Mouse (Mus musculus) CH12.LX (cell line): ENCODE data around the gene Samd4b. TPM values are rescaled to one million over a fixed set of nuclear protein-coding genes. Genes with fewer than 3 reads are reported as not detected.

Experiments
- DNase-seq: peaks from one replicate; pipeline ENCODE4 v3.0.0-alpha.2; 2013; ENCODE audit errors: extremely low read depth
- H3K27ac ChIP-seq: 2 replicates; pipeline ENCODE4 v1.5.1; 2012; ENCODE audit warnings: low read depth, mild to moderate bottlenecking, control low read depth, moderate library complexity; ENCODE audit not compliant: insufficient read depth
- H3K27me3 ChIP-seq: replicated peaks from 2 replicates; pipeline ENCODE3; 2012; ENCODE audit warnings: inconsistent platforms
- H3K36me3 ChIP-seq, 2 experiments: replicated peaks in 1 of 2; 2 replicates each; pipeline versions ENCODE3 to v1.6.1; 2012; ENCODE audit warnings: inconsistent platforms in 1 of 2, low read length in 1 of 2, mild to moderate bottlenecking in 1 of 2, mixed read lengths in 1 of 2, moderate library complexity in 1 of 2; ENCODE audit not compliant: control insufficient read depth in 1 of 2, insufficient read depth in 1 of 2
- H3K4me1 ChIP-seq, 2 experiments: 2 replicates each; pipeline ENCODE4 v1.6.1; 2012; ENCODE audit warnings: inconsistent platforms in 1 of 2, moderate library complexity in 1 of 2; ENCODE audit not compliant: insufficient read depth in 2 of 2, control insufficient read depth in 1 of 2
- H3K4me2 ChIP-seq: 2 replicates; pipeline ENCODE4 v1.6.1; 2012; ENCODE audit warnings: low read depth, mild to moderate bottlenecking, control low read depth; ENCODE audit not compliant: poor library complexity, insufficient read depth, severe bottlenecking
- H3K4me3 ChIP-seq, 3 experiments: fragments of 150-350 bp in 1 of 3; sonication (generic) in 1 of 3; replicated peaks in 1 of 3; 2 replicates each; pipeline versions ENCODE3 to v1.5.1; 2011 to 2012; ENCODE audit warnings: low read depth in 2 of 3, low read length in 2 of 3, mild to moderate bottlenecking in 2 of 3, moderate library complexity in 2 of 3, control low read depth in 1 of 3, improper control_type of control experiment in 1 of 3, inconsistent platforms in 1 of 3, mixed read lengths in 1 of 3; ENCODE audit not compliant: poor library complexity in 1 of 3
- H3K79me2 ChIP-seq: replicated peaks from 2 replicates; pipeline ENCODE4 v1.6.1; 2012; ENCODE audit warnings: mild to moderate bottlenecking, moderate library complexity; ENCODE audit not compliant: control insufficient read depth, poor library complexity, insufficient read depth, severe bottlenecking; ENCODE audit errors: extremely low read depth
- H3K9ac ChIP-seq: 2 replicates; pipeline ENCODE4 v1.6.1; 2012; ENCODE audit warnings: low read depth, mild to moderate bottlenecking, control low read depth, moderate library complexity; ENCODE audit not compliant: insufficient read depth
- H3K9me3 ChIP-seq: replicated peaks from 2 replicates; pipeline ENCODE3; 2012; ENCODE audit warnings: low read length, inconsistent platforms, mixed read lengths
- BHLHE40 ChIP-seq: IDR thresholded peaks from 2 replicates; pipeline ENCODE4 v1.6.1; 2011; ENCODE audit warnings: mild to moderate bottlenecking, low read depth, low read length, improper control_type of control experiment
- CHD1 ChIP-seq: IDR thresholded peaks from 2 replicates; pipeline ENCODE4 v1.6.1; 2012; ENCODE audit warnings: low read depth, low read length, improper control_type of control experiment, inconsistent platforms
- CHD2 ChIP-seq: IDR thresholded peaks from 2 replicates; pipeline ENCODE4 v1.6.1; 2011; ENCODE audit warnings: low read length, improper control_type of control experiment
- CTCF ChIP-seq, 2 experiments: IDR thresholded peaks in 1 of 2; conservative IDR thresholded peaks in 1 of 2; 2 replicates each; pipeline ENCODE4 v1.5.1; 2011 to 2012; ENCODE audit warnings: low read depth in 2 of 2, low read length in 2 of 2, improper control_type of control experiment in 1 of 2, inconsistent platforms in 1 of 2, mild to moderate bottlenecking in 1 of 2, moderate library complexity in 1 of 2
- E2F4 ChIP-seq: IDR thresholded peaks from 2 replicates; pipeline ENCODE4 v1.6.1; 2011; ENCODE audit warnings: low read depth, low read length, improper control_type of control experiment; ENCODE audit not compliant: insufficient replicate concordance
- ELF1 ChIP-seq: IDR thresholded peaks from 2 replicates; pipeline ENCODE4 v1.6.1; 2014; ENCODE audit warnings: low read depth, mild to moderate bottlenecking, inconsistent platforms, low read length, improper control_type of control experiment
- EP300 ChIP-seq: IDR thresholded peaks from 2 replicates; pipeline ENCODE4 v1.6.1; 2011; ENCODE audit warnings: low read length, improper control_type of control experiment
- ETS1 ChIP-seq: conservative IDR thresholded peaks from 2 replicates; pipeline ENCODE4 v1.6.1; 2012; ENCODE audit warnings: low read depth, mild to moderate bottlenecking, inconsistent platforms, low read length, improper control_type of control experiment, moderate library complexity
- GABPA ChIP-seq: IDR thresholded peaks from 2 replicates; pipeline ENCODE4 v1.6.1; 2012; ENCODE audit warnings: low read depth, low read length, improper control_type of control experiment, inconsistent platforms; ENCODE audit not compliant: insufficient replicate concordance
- HCFC1 ChIP-seq: IDR thresholded peaks from 2 replicates; pipeline ENCODE4 v1.6.1; 2012; ENCODE audit warnings: low read depth, mild to moderate bottlenecking, inconsistent platforms, low read length, improper control_type of control experiment
- IRF4 ChIP-seq: IDR thresholded peaks from 2 replicates; pipeline ENCODE4 v1.6.1; 2014; ENCODE audit warnings: low read depth, mild to moderate bottlenecking, inconsistent platforms, low read length, improper control_type of control experiment
- JUN ChIP-seq: IDR thresholded peaks from 2 replicates; pipeline ENCODE4 v1.6.1; 2011; ENCODE audit warnings: low read depth, mild to moderate bottlenecking, low read length, improper control_type of control experiment, moderate library complexity; ENCODE audit not compliant: insufficient read depth
- JUND ChIP-seq: conservative IDR thresholded peaks from 2 replicates; pipeline ENCODE4 v1.6.1; 2011; ENCODE audit warnings: low read depth, low read length, improper control_type of control experiment
- KAT2A ChIP-seq: IDR thresholded peaks from 2 replicates; pipeline ENCODE4 v1.6.1; 2012; ENCODE audit warnings: low read length, improper control_type of control experiment, inconsistent platforms; ENCODE audit not compliant: insufficient replicate concordance
- MAFK ChIP-seq: IDR thresholded peaks from 2 replicates; pipeline ENCODE4 v1.6.1; 2011; ENCODE audit warnings: low read length, improper control_type of control experiment; ENCODE audit not compliant: insufficient replicate concordance
- MAX ChIP-seq: IDR thresholded peaks from 2 replicates; pipeline ENCODE4 v1.6.1; 2011; ENCODE audit warnings: low read length, improper control_type of control experiment
- MYC ChIP-seq: IDR thresholded peaks from 2 replicates; pipeline ENCODE4 v1.6.1; 2011; ENCODE audit warnings: low read depth, mild to moderate bottlenecking, improper control_type of control experiment, low read length
- NELFE ChIP-seq: IDR thresholded peaks from 2 replicates; pipeline ENCODE4 v1.6.1; 2011; ENCODE audit warnings: low read depth, low read length, improper control_type of control experiment
- PAX5 ChIP-seq: IDR thresholded peaks from 2 replicates; pipeline ENCODE4 v1.6.1; 2012; ENCODE audit warnings: low read length, inconsistent platforms, mixed read lengths
- POLR2A ChIP-seq: IDR thresholded peaks from 2 replicates; pipeline ENCODE4 v1.6.1; 2011; ENCODE audit warnings: low read depth, mild to moderate bottlenecking, improper control_type of control experiment, low read length
- POLR2AphosphoS2 ChIP-seq: IDR thresholded peaks from 2 replicates; pipeline ENCODE4 v1.6.1; 2011; ENCODE audit warnings: low read depth, low read length, improper control_type of control experiment
- RCOR1 ChIP-seq: conservative IDR thresholded peaks from 2 replicates; pipeline ENCODE4 v1.6.1; 2012; ENCODE audit warnings: low read depth, mild to moderate bottlenecking, inconsistent platforms, low read length, improper control_type of control experiment
- SIN3A ChIP-seq: IDR thresholded peaks from 2 replicates; pipeline ENCODE4 v1.6.1; 2012; ENCODE audit warnings: low read length, improper control_type of control experiment, inconsistent platforms
- TBP ChIP-seq: conservative IDR thresholded peaks from 2 replicates; pipeline ENCODE4 v1.6.1; 2011; ENCODE audit warnings: low read depth, low read length, improper control_type of control experiment
- TCF12 ChIP-seq: IDR thresholded peaks from 2 replicates; pipeline ENCODE4 v1.6.1; 2014; ENCODE audit warnings: low read depth, mild to moderate bottlenecking, inconsistent platforms, low read length, improper control_type of control experiment
- USF2 ChIP-seq: conservative IDR thresholded peaks from 2 replicates; pipeline ENCODE4 v1.6.1; 2011; ENCODE audit warnings: low read depth, low read length, improper control_type of control experiment
- ZC3H11A ChIP-seq: IDR thresholded peaks from 2 replicates; pipeline ENCODE4 v1.6.1; 2012; ENCODE audit warnings: low read depth, mild to moderate bottlenecking, inconsistent platforms, low read length, improper control_type of control experiment
- ZKSCAN1 ChIP-seq: IDR thresholded peaks from 2 replicates; pipeline ENCODE4 v1.6.1; 2012; ENCODE audit warnings: low read depth, inconsistent platforms, low read length, improper control_type of control experiment, borderline replicate concordance
- ZMIZ1 ChIP-seq: IDR thresholded peaks from 2 replicates; pipeline ENCODE4 v1.6.1; 2012; ENCODE audit warnings: low read depth, mild to moderate bottlenecking, inconsistent platforms, low read length, improper control_type of control experiment
- dilution Hi-C: fragments of 300-500 bp; cut with MboI; formaldehyde crosslinking; loops from 2 replicates; pipeline ENCODE4 v1.14.3; 2020; ENCODE audit warnings: low sequenced_read_pairs; ENCODE audit not compliant: extremely low pct_unique_long_range_greater_than_20kb, extremely low pct_ligation_motif_present
- in situ Hi-C: fragments of 300-500 bp; cut with MboI; formaldehyde crosslinking; loops from 3 replicates; pipeline ENCODE4 v1.14.3; 2019; ENCODE audit warnings: low sequenced_read_pairs, low pct_ligation_motif_present, low pct_unique_long_range_greater_than_20kb, mixed read lengths
- polyA plus RNA-seq: library from polyadenylated mRNA; unstranded; fragments of >175 nt; gene quantifications from 2 replicates; pipeline ENCODE4 v1.2.1, GENCODE M21; 2012; ENCODE audit warnings: low read depth; ENCODE audit not compliant: insufficient read length
- total RNA-seq, 2 experiments: library from RNA; depleted of rRNA; stranded (reverse); fragments of 300-350 nt in 1 of 2; fragments of >200 nt in 1 of 2; gene quantifications; 2 replicates each; pipeline ENCODE4 v1.2.3; 2012 to 2014

Gene Samd4b
- total and polyA plus RNA-seq, 3 experiments: 3.7 to 24.6 (median 10.0) TPM

DNA sequence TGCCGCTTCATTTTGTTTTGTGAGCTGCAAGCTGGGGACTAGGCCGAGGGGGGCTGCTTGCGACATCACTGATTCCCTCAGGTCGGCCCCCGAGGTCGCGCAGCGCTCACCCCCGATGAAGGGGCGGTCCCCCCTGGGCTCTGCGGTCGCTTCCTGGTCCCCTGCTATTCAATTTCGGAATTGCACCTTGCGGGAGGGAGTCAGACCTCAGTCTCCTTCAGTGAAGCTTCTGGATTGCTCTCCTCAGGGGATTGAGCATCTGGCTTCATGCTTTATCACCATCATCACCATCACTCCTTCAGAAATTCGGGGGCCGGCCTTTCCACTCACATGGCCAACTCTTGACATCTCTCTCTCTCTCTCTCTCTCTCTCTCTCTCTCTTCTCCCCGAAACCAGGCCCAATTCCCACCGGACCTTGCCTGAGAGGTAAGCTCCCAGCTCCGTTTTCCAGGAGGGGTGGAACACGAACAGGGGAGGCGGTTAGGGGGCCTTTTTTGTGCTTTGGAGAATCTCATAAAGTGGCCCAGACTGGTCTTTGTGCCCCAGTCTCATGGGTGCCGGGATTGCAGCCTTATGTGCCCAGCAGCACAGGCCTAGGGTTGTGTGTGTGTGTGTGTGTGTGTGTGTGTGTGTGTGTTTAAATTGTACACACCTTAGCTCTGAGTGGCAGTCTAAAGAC, 204.5 kb downstream of the Samd4b start:
- Histone ChIP-seq H3K4me2 (peak overlapping the region; percentile 80), H3K79me2 (peaks cover 22% of the 10 kb centered on the region), H3K36me3 (peaks cover 47 to 62% of the 10 kb centered on the region in 2 experiments), H3K27ac (peak overlapping the region; percentile 19; the same call in 1 of the 2 replicates), H3K9ac (peak overlapping the region; percentile 73)
- no peak for DNase-seq
- dilution Hi-C loops: no loop called here
- TF ChIP-seq MAFK (no peak), HCFC1 (no peak), ELF1 (no peak), MAX (no peak), CTCF (conservative IDR thresholded peaks at IDR 0.05 in 1 of 2, IDR thresholded peaks at IDR 0.05 in 1 of 2; ENCODE audit: low read depth in 2 of 2, low read length in 2 of 2) (no peak), ZC3H11A (no peak), CHD1 (no peak), USF2 (no peak), ZMIZ1 (no peak), CHD2 (no peak), RCOR1 (no peak)
- TF ChIP-seq, all 38 proteins: peak for 0
- peaks cover 0 to 11% of the 10 kb centered on the region in 2 experiments; a peak in 2 of 4 replicates for H3K4me1 ChIP-seq
- H3K27me3 ChIP-seq: no peaks in the 10 kb centered on the region
- in situ Hi-C loops: no loop called here
- no peaks in the 10 kb centered on the region for H3K9me3 ChIP-seq
- H3K4me3 ChIP-seq: peak overlapping the region; percentile 84 to 92 (median 84)

DNA sequence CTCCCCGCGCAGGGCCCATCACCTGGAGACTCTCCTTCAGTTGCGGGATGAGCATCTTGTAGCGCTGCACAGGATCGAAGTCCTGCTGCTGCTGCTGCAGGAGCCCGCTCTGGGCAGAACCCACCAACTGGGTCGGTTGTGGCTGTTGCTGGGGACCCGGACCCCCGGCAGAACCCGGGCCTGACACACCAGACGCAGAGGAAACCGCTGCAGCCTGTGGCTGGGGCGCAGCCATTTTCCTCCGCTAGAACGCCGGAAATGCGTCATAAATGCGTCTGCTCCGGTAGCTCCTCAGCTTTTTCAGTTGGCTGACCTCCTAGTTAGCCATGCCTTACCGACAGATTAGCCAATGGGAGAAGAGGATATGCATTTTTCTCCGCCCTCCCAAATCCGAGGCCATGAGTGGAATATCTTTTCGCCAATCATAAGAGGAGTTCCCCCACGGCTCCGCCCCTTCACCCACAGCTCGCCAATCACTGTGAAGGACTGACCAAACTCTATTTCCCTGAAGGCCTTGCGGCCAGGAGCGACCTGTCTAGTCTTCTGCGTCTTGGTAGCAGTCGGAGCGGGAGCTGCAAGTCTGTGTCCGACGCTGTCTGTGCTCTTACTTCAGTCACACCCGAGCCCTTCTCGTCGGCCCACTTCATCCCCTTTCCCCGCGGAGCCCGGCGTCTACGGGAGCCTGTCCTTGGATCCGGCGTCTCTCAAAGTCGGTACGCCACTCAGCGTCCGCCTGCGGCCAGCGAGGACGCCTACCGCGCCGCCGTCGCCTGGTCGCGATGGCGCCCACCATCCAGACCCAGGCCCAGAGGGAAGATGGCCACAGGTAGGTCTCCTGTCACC, 205.3 kb downstream of the Samd4b start, which contains the start of the genes Med29 and Paf1:
Med29 (minus strand) TSS at position 280 of the 843 bp plus-strand sequence.
Paf1 (plus strand) TSS at position 523 of the 843 bp plus-strand sequence.
- Histone ChIP-seq H3K4me1 (peaks cover 0 to 11% of the 10 kb centered on the region in 2 experiments; a peak in 2 of 4 replicates), H3K79me2 (peaks cover 22% of the 10 kb centered on the region), H3K36me3 (peaks cover 47 to 62% of the 10 kb centered on the region in 2 experiments), H3K27ac (peak within 1 kb of the TSS; percentile 19; the same call in 1 of the 2 replicates), H3K4me2 (peak within 1 kb of the TSS; percentile 97), H3K9me3 (no peaks in the 10 kb centered on the region), H3K27me3 (no peaks in the 10 kb centered on the region), H3K4me3 (peak within 1 kb of the TSS; percentile 84 to 92 (median 92)), H3K9ac (peak within 1 kb of the TSS; percentile 73)
- DNase-seq: peak; percentile 99
- in situ Hi-C loops (no loop called here), dilution Hi-C loops (no loop called here)
- no peak for TF ChIP-seq JUN
- TF ChIP-seq ZMIZ1: peak; percentile 90
- TF ChIP-seq CHD2: peak; percentile 85
- TF ChIP-seq PAX5: no peak
- no peak for TF ChIP-seq GABPA
- TF ChIP-seq ETS1: peak; percentile 21
- TF ChIP-seq NELFE: peak; percentile 96
- TF ChIP-seq ELF1: peak; percentile 65
- TF ChIP-seq E2F4: no peak
- no peak for TF ChIP-seq BHLHE40
- no peak for TF ChIP-seq ZC3H11A
- TF ChIP-seq ZKSCAN1: no peak
- peak; percentile 74; the same call in 1 of the 2 replicates for TF ChIP-seq KAT2A
- no peak for TF ChIP-seq IRF4
- TF ChIP-seq JUND: no peak
- no peak for TF ChIP-seq EP300
- TF ChIP-seq TBP: peak; percentile 94
- TF ChIP-seq POLR2AphosphoS2: peak; percentile 85; the same call in 1 of the 2 replicates
- TF ChIP-seq MAFK: no peak
- 0 out of 2 replicates have a peak, but pooled peaks have one; percentile 21 for TF ChIP-seq MYC
- TF ChIP-seq TCF12: peak; percentile 79
- no peak; the same call in 1 of the 2 replicates for TF ChIP-seq SIN3A
- no peak for TF ChIP-seq MAX
- peak; percentile 96 for TF ChIP-seq POLR2A
- peak; percentile 75 for TF ChIP-seq HCFC1
